Mouse (Mus musculus): ENCODE data around the gene Bloc1s3. TPM values are rescaled to one million over a fixed set of nuclear protein-coding genes. Genes with fewer than 3 reads are reported as not detected.
A peak's percentile ranks its signal among the peaks of the same experiment; 100 is the strongest.

Bloc1s3 gene
- total and polyA plus RNA-seq, 3 experiments, result 6.1 to 7.5 TPM; not detected in 1

DNA sequence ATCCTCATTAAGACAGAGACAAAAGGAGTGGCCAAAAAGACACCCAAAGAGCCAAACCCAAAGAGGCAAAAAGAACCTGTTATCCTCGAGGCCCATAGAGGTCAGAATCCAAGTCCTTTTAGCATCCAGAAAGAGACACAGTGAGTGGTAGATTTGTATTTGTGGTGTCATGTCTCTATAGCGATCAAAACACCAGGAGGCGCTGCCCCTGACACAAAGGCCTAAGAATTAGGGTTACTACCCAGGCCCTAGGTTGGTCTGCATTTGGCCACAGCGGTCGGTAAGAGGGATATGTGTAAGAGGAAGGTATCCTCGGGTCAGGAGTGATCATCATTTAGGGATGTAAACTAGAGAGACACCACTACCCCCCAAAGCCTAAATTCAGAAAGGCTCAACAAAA, 1.8 kb downstream of the Bloc1s3 start (continued):
- TF ChIP-seq TAL1 (IDR thresholded peaks at IDR 0.05; ENCODE audit: low read length), result no peak

DNA sequence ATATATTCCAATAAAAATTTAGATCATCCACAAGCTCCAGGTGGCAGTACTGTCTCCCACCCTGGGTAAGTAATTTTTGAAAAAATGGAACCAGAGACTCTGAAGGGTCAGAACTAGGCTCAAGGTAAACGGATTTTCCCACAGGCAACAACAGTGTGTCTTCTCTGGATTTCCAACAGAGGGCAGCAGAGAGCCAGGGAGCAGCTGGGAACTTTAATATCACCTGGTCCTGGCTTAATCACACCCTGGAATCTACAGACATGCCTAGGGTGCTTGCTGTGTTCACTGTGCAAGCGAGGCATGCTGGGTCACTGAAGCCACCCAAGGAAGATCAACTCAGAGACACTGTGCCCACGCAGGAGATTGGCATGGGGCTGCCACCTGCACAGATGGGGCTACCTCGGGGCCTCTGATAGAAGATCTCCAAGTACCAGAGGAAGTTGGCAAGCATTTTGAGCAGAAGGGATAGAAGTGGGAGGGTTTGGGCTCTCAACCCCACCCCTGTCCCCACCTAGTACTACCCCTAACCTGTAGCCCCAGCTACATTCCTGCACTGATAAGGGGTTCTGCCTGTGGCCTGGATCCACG, 4.6 kb downstream of the Bloc1s3 start:
- peaks cover 0 to 2% of the 10 kb centered on the region in 2 experiments; a peak in 1 of 4 replicates for H3K4me1 ChIP-seq (ENCODE audit: control insufficient read depth in 1 of 2, insufficient read depth in 2 of 2, low read length in 2 of 2)
- no peak overlapping the region for H3K27ac ChIP-seq (ENCODE audit: control insufficient read depth, low read depth, low read length)
- no peak overlapping the region for H3K4me3 ChIP-seq (ENCODE audit: control insufficient read depth in 1 of 2, insufficient read depth in 1 of 2, low read depth in 2 of 2, low read length in 2 of 2)
- H3K9ac ChIP-seq (ENCODE audit: control insufficient read depth, low read depth, low read length, poor library complexity, severe bottlenecking), result no peak overlapping the region
- DNase-seq (ENCODE audit: low read depth, low spot score), result peak; percentile 73
- no peaks in the 10 kb centered on the region for H3K9me3 ChIP-seq (replicated peaks; ENCODE audit: insufficient read depth, low read length)
- no peaks in the 10 kb centered on the region for H3K27me3 ChIP-seq (ENCODE audit: control insufficient read depth in 1 of 2, insufficient read depth in 2 of 2, low read length in 2 of 2)
- H3K36me3 ChIP-seq (ENCODE audit: control insufficient read depth in 1 of 2, insufficient read depth in 2 of 2, low read length in 2 of 2), result peaks cover 0 to 2% of the 10 kb centered on the region in 2 experiments; a peak in 2 of 4 replicates
- H3K79me2 ChIP-seq (ENCODE audit: control insufficient read depth, insufficient read depth, low read length, poor library complexity), result peaks cover 6% of the 10 kb centered on the region
- TF ChIP-seq USF1 (IDR thresholded peaks at IDR 0.05; ENCODE audit: low read depth, low read length) (no peak), GABPA (IDR thresholded peaks at IDR 0.05; ENCODE audit: low read depth, low read length) (no peak), ZC3H11A (IDR thresholded peaks at IDR 0.05; ENCODE audit: low read depth, low read length) (peak; percentile 66; the same call in 1 of the 2 replicates), ETS1 (IDR thresholded peaks at IDR 0.05; ENCODE audit: low read depth, low read length) (peak; percentile 59), SMC3 (IDR thresholded peaks at IDR 0.05; ENCODE audit: low read depth, low read length) (peak; percentile 76), POLR2A (IDR thresholded peaks at IDR 0.05; ENCODE audit: control insufficient read depth in 1 of 2, insufficient read depth in 1 of 2, low read depth in 1 of 2, low read length in 2 of 2, poor library complexity in 1 of 2) (no peak), KAT2A (conservative IDR thresholded peaks at IDR 0.05; ENCODE audit: low read depth, low read length) (no peak), POLR2AphosphoS5 (IDR thresholded peaks at IDR 0.05; ENCODE audit: borderline replicate concordance, low read depth, low read length) (no peak), MYC (IDR thresholded peaks at IDR 0.05; ENCODE audit: low read depth, low read length) (no peak), SIN3A (IDR thresholded peaks at IDR 0.05; ENCODE audit: low read length) (peak; percentile 49; the same call in 1 of the 2 replicates), MAX (IDR thresholded peaks at IDR 0.05; ENCODE audit: low read length) (no peak), NRF1 (IDR thresholded peaks at IDR 0.05; ENCODE audit: insufficient read depth, low read depth, low read length, poor library complexity, severe bottlenecking) (no peak), ELF1 (IDR thresholded peaks at IDR 0.05; ENCODE audit: low read depth, low read length) (no peak), BHLHE40 (IDR thresholded peaks at IDR 0.05; ENCODE audit: borderline replicate concordance, low read depth, low read length) (no peak), CHD2 (IDR thresholded peaks at IDR 0.05; ENCODE audit: low read length) (no peak), ZNF384 (IDR thresholded peaks at IDR 0.05; ENCODE audit: low read depth, low read length) (no peak), ZKSCAN1 (IDR thresholded peaks at IDR 0.05; ENCODE audit: low read depth, low read length) (no peak), E2F4 (IDR thresholded peaks at IDR 0.05; ENCODE audit: borderline replicate concordance, low read depth, low read length) (no peak), TBP (IDR thresholded peaks at IDR 0.05; ENCODE audit: low read depth, low read length) (no peak), NELFE (IDR thresholded peaks at IDR 0.05; ENCODE audit: low read depth, low read length) (no peak), RCOR1 (IDR thresholded peaks at IDR 0.05; ENCODE audit: low read depth, low read length) (no peak), CHD1 (IDR thresholded peaks at IDR 0.05; ENCODE audit: low read depth, low read length) (no peak), JUND (IDR thresholded peaks at IDR 0.05; ENCODE audit: low read depth, low read length) (no peak), EP300 (IDR thresholded peaks at IDR 0.05; ENCODE audit: low read depth in 1 of 2, low read length in 2 of 2) (no peak), MAZ (IDR thresholded peaks at IDR 0.05; ENCODE audit: low read depth, low read length) (no peak), CTCF (IDR thresholded peaks at IDR 0.05 in 2 of 3, conservative IDR thresholded peaks at IDR 0.05 in 1 of 3; ENCODE audit: control insufficient read depth in 1 of 3, insufficient read depth in 1 of 3, low read depth in 2 of 3, low read length in 3 of 3, poor library complexity in 1 of 3, severe bottlenecking in 1 of 3) (peak; percentile 81 to 98 (median 90)), MAFK (IDR thresholded peaks at IDR 0.05; ENCODE audit: borderline replicate concordance, low read depth, low read length) (no peak), ZMIZ1 (IDR thresholded peaks at IDR 0.05; ENCODE audit: low read depth, low read length) (no peak), MEF2A (IDR thresholded peaks at IDR 0.05; ENCODE audit: extremely low read depth, insufficient replicate concordance, low read depth, low read length, poor library complexity, severe bottlenecking) (no peak), TAL1 (IDR thresholded peaks at IDR 0.05; ENCODE audit: low read length) (no peak), UBTF (IDR thresholded peaks at IDR 0.05; ENCODE audit: borderline replicate concordance, insufficient read depth, low read depth, low read length) (no peak), RAD21 (IDR thresholded peaks at IDR 0.05; ENCODE audit: low read depth, low read length) (peak; percentile 81), GATA1 (IDR thresholded peaks at IDR 0.05; ENCODE audit: low read depth, low read length) (peak; percentile 70), HCFC1 (IDR thresholded peaks at IDR 0.05; ENCODE audit: low read depth, low read length) (no peak), MYB (IDR thresholded peaks at IDR 0.05; ENCODE audit: low read depth, low read length) (no peak)
